7 mouse cellular contexts compared by ENCODE assay signal in the genomic region with DNA sequence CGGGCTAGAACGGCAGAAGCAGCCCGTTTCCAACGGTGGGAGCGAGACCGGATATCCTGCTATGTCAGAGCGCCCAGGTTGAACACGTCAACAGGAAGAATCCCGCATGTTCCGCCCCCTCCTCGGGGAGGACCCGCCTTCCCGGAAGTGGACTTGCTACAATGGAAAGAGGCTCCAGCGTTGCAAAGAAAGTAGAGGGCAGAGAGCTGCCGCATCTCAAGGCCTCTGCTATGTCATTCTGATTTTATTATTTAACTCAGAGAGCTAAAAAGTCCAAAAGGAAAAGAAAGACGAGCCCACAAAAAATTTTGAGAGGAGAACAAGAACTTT. TPM values are rescaled to one million over a fixed set of nuclear protein-coding genes. Genes with fewer than 3 reads are reported as not detected.
DNase-seq lines count a peak whose midpoint lies in the region; ATAC-seq and TF ChIP-seq lines count a peak whose summit lies in the region.

A gene (minus strand): TSS at position 68 of the 330 bp plus-strand sequence.

- H3K9me3 ChIP-seq in embryonic facial prominence, embryonic 10.5 days: no peaks in the 10 kb centered on the region
- H3K9me3 ChIP-seq in intestine, postnatal 0 days (ENCODE audit: control insufficient read depth): no peaks in the 10 kb centered on the region
- H3K9me3 ChIP-seq in midbrain, embryonic 12.5 days: no peaks in the 10 kb centered on the region

- no peak for TF ChIP-seq CTCF in intestine, postnatal 0 days (IDR thresholded peaks at IDR 0.05; ENCODE audit: low read depth)
- TF ChIP-seq CTCF in small intestine, adult 2 months (IDR thresholded peaks at IDR 0.05; ENCODE audit: extremely low read depth, insufficient read length, insufficient replicate concordance, low read depth, low read length): no peak

- peak within 1 kb of the TSS; percentile 88 for H3K27ac ChIP-seq in embryonic facial prominence, embryonic 10.5 days (replicated peaks)
- H3K27ac ChIP-seq in intestine, postnatal 0 days (ENCODE audit: low read depth, low read length): peak within 1 kb of the TSS; percentile 86
- peak within 1 kb of the TSS; percentile 69 for H3K27ac ChIP-seq in midbrain, embryonic 12.5 days (replicated peaks)
- peak within 1 kb of the TSS; percentile 21; the same call in 1 of the 2 replicates for H3K27ac ChIP-seq in small intestine, adult 2 months (ENCODE audit: insufficient read depth, low read depth, low read length)

- peak within 1 kb of the TSS; percentile 73 for H3K4me2 ChIP-seq in intestine, postnatal 0 days (replicated peaks; ENCODE audit: low read depth)
- peak within 1 kb of the TSS; percentile 83 for H3K4me2 ChIP-seq in midbrain, embryonic 12.5 days (replicated peaks)

- no peaks in the 10 kb centered on the region for H3K27me3 ChIP-seq in embryonic facial prominence, embryonic 10.5 days (replicated peaks; ENCODE audit: low read depth, poor library complexity, severe bottlenecking)
- H3K27me3 ChIP-seq in intestine, postnatal 0 days (replicated peaks; ENCODE audit: control insufficient read depth, insufficient read depth, low read length): no peaks in the 10 kb centered on the region
- H3K27me3 ChIP-seq in midbrain, embryonic 12.5 days: no peaks in the 10 kb centered on the region
- no peaks in the 10 kb centered on the region for H3K27me3 ChIP-seq in small intestine, adult 2 months (ENCODE audit: control insufficient read depth, insufficient read depth, low read length)

- intact Hi-C loops in left cerebral cortex, postnatal 4 days (cut with DNase I): no loop called here

- peak; percentile 98 for ATAC-seq in intestine, postnatal 0 days
- peak; percentile 98 for ATAC-seq in midbrain, embryonic 12.5 days (ENCODE audit: low FRiP score, low read depth)

- H3K4me3 ChIP-seq in embryonic facial prominence, embryonic 10.5 days: peak within 1 kb of the TSS; percentile 76
- peak within 1 kb of the TSS; percentile 80 for H3K4me3 ChIP-seq in intestine, postnatal 0 days (ENCODE audit: low read depth, low read length)
- peak within 1 kb of the TSS; percentile 92 for H3K4me3 ChIP-seq in midbrain, embryonic 12.5 days
- H3K4me3 ChIP-seq in small intestine, adult 2 months (ENCODE audit: low read depth, low read length): peak within 1 kb of the TSS; percentile 82

- H3K4me1 ChIP-seq in embryonic facial prominence, embryonic 10.5 days: peaks cover 14% of the 10 kb centered on the region
- H3K4me1 ChIP-seq in intestine, postnatal 0 days (replicated peaks; ENCODE audit: control insufficient read depth, insufficient read depth, low read length): no peaks in the 10 kb centered on the region
- peaks cover 16% of the 10 kb centered on the region for H3K4me1 ChIP-seq in midbrain, embryonic 12.5 days
- no peaks in the 10 kb centered on the region for H3K4me1 ChIP-seq in small intestine, adult 2 months (ENCODE audit: control insufficient read depth, insufficient read depth, insufficient read length, low read length)

- peak within 1 kb of the TSS; percentile 92 for H3K9ac ChIP-seq in intestine, postnatal 0 days (ENCODE audit: low read depth, low read length)
- H3K9ac ChIP-seq in midbrain, embryonic 12.5 days (replicated peaks): peak within 1 kb of the TSS; percentile 88

- WGBS in embryonic facial prominence, embryonic 10.5 days: under 1% methylated on average over 16 of the region's 16 CpGs
- WGBS in intestine, postnatal 0 days: 1% methylated on average over 16 of the region's 16 CpGs
- WGBS in midbrain, embryonic 12.5 days: 0% methylated on average over 16 of the region's 16 CpGs
- WGBS in small intestine, adult 2 months: under 1% methylated on average over 16 of the region's 16 CpGs

- DNase-seq in adrenal gland, postnatal 10 days: peak; percentile 94
- peak; percentile 93 for DNase-seq in embryonic facial prominence, embryonic 10.5 days (ENCODE audit: low spot score)
- no peak for DNase-seq in gonadal fat pad, adult 2 months (ENCODE audit: low read depth)
- DNase-seq in left cerebral cortex, postnatal 4 days: peak; percentile 93

- TF ChIP-seq POLR2A in small intestine, adult 2 months (IDR thresholded peaks at IDR 0.05; ENCODE audit: low read depth, low read length): peak; percentile 66; the same call in 1 of the 2 replicates

- H3K36me3 ChIP-seq in embryonic facial prominence, embryonic 10.5 days (replicated peaks): peaks cover 34% of the 10 kb centered on the region
- H3K36me3 ChIP-seq in intestine, postnatal 0 days (ENCODE audit: control insufficient read depth, insufficient read depth): peaks cover 24% of the 10 kb centered on the region
- H3K36me3 ChIP-seq in midbrain, embryonic 12.5 days: peaks cover 26% of the 10 kb centered on the region
- H3K36me3 ChIP-seq in small intestine, adult 2 months (ENCODE audit: control insufficient read depth, insufficient read depth, low read length): peaks cover 10% of the 10 kb centered on the region

RNA-seq across cellular contexts. Expression of the gene that starts here (rescaled TPM):
- 10 to 100 TPM; 38.6 to 40.9 TPM for total RNA-seq in adrenal gland, postnatal 10 days (2021)
- polyA plus RNA-seq in embryonic facial prominence, embryonic 10.5 days (2016; fragmentation: Nextera tagmentation; extraction: Ambion mirVana): 75.4 and 79.5 TPM in 2 replicates
- 19.0 and 20.1 TPM in 2 replicates for polyA plus RNA-seq in gonadal fat pad, adult 2 months (2012; rRNA removed)
- polyA plus RNA-seq in intestine, postnatal 0 days (2015; fragmentation: Nextera tagmentation; extraction: Ambion mirVana): 31.9 and 33.1 TPM in 2 replicates
- 10 to 100 TPM; 56.8 to 57.2 TPM for total RNA-seq in left cerebral cortex, postnatal 4 days (2021)
- 78.7 and 79.7 TPM in 2 replicates for polyA plus RNA-seq in midbrain, embryonic 12.5 days (2016; fragmentation: Nextera tagmentation; extraction: Ambion mirVana)
- polyA plus RNA-seq in small intestine, adult 2 months (2012; rRNA removed): 1.7 and 2.3 TPM in 2 replicates

Comparison
In these comparisons a context has a peak if more than half of its experiments do, and no peak if none do; other contexts are left out.
1. H3K27ac ChIP-seq: peak in every context shown above with its lines; median percentile 88 in embryonic facial prominence, embryonic 10.5 days; 86 in intestine, postnatal 0 days; 69 in midbrain, embryonic 12.5 days; 21 in small intestine, adult 2 months.